Mouse (Mus musculus): ENCODE data around the gene Exoc1.

DNA sequence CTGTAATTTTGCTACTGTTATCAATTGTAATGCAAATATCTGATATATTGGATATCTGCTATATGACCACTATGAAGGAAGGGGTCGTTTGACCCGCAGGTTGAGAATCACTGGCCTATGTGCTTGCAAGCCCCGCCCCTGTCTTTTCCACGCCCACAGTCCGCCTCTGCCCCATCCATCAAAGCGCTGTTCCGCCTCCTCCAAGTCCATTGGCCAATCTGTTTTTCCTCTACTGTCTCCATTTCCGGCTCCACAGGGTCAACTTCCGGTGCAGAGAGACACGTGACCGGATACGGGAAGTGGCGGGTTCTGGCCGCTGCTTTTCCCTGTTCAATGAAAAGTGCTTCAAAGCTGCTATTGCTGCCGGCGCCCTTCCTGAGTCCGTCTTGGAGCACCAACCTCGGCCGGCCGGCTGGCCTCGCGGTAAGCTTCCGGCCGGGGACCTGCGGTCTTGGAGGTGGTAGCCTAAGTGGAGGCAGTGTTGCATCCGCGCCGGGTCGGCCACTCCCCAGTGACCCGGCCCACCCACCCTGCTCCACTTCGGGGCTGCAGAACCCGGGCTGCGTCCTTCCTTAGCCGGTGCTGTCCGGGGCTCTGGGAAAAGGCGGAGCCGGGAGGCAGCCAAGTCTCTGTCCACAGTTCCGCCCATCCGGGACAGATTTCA is at the start of gene Exoc1:
- no peak for TF ChIP-seq CTCF (IDR thresholded peaks at IDR 0.05; ENCODE audit: control insufficient read depth, insufficient read depth, insufficient replicate concordance, low read depth, low read length)
- TF ChIP-seq POLR2A (IDR thresholded peaks at IDR 0.05; ENCODE audit: control insufficient read depth, low read depth, low read length): 0 out of 2 replicates have a peak, but pooled peaks have one; percentile 38
